Mouse (Mus musculus): ENCODE results near the gene Mcm2.

DNA sequence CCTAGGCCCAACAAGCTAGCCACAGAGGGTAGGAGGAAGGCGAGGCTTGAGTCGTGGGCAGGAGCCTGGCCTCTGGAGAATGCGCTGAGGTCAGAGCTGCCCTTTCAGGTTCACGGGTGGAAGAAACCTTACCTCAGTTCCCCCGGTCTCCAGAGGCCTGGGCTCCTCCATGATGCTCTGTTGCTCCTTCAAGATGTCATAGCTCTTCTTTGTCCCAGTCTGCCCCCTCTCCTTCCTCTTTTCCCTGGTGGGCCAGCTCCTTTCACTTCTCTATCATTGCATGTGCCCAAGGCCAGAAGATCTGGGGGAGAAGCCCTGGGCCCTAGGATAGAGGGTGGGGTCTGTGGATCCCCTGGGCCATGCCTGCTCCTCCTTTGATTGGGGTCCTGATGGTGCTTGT is 5.1 kb upstream of the Mcm2 start:
- TF ChIP-seq E2F4 (IDR thresholded peaks at IDR 0.05; ENCODE audit: insufficient read depth) (no peak), POLR2A (IDR thresholded peaks at IDR 0.05; ENCODE audit: insufficient read length, low read depth) (no peak), REST (IDR thresholded peaks at IDR 0.05; ENCODE audit: insufficient read depth, insufficient read length) (no peak), MYOG (IDR thresholded peaks at IDR 0.05; ENCODE audit: control insufficient read depth in 1 of 3, insufficient read depth in 1 of 3, insufficient read length in 2 of 3, low read depth in 2 of 3) (no peak), USF1 (IDR thresholded peaks at IDR 0.05; ENCODE audit: low read depth) (no peak), POLR2AphosphoS2 (IDR thresholded peaks at IDR 0.05; ENCODE audit: insufficient read length, low read depth) (no peak), MAX (IDR thresholded peaks at IDR 0.05; ENCODE audit: low read depth) (no peak), TCF3 (IDR thresholded peaks at IDR 0.05; ENCODE audit: insufficient read length, low read depth) (no peak), SRF (IDR thresholded peaks at IDR 0.05; ENCODE audit: control insufficient read depth, insufficient read length, low read depth) (no peak), TCF12 (IDR thresholded peaks at IDR 0.05; ENCODE audit: insufficient read depth, poor library complexity, severe bottlenecking) (no peak)
